Mouse (Mus musculus) spleen, adult 2 months (tissue): ENCODE measurements around the gene Serhl.
"Not testable (repeated sequence)": the region's sequence is repeated elsewhere in the genome, so short reads cannot be mapped to it uniquely, and the experiment has no call there.

Experiments
- CTCF ChIP-seq: fragments of 200-500 bp; IDR thresholded peaks from 2 replicates; pipeline ENCODE4 v1.5.1; 2011; ENCODE audit warnings: mild to moderate bottlenecking, inconsistent platforms; ENCODE audit not compliant: insufficient read depth, insufficient read length, insufficient replicate concordance; ENCODE audit errors: extremely low read depth
- POLR2A ChIP-seq: fragments of 200-500 bp; IDR thresholded peaks from 2 replicates; pipeline ENCODE4 v1.6.1; 2011; ENCODE audit warnings: low read depth, low read length, inconsistent platforms

GRCm38 (mm10) chr15:83062582-83062981 is 26.7 kb upstream of the Serhl start:
- not testable (repeated sequence) for TF ChIP-seq POLR2A, CTCF
